Mouse (Mus musculus) E14TG2a.4 (cell line): ENCODE data around the gene Xylt1.

ENCODE experiments used
- H3K27me3 ChIP-seq: 2 replicates; pipeline ENCODE4 v1.6.1; 2014; ENCODE audit warnings: low read length, control low read depth; ENCODE audit not compliant: insufficient read depth
- H3K36me3 ChIP-seq: 2 replicates; pipeline ENCODE4 v1.6.1; 2014; ENCODE audit warnings: low read length, control low read depth; ENCODE audit not compliant: insufficient read depth
- H3K4me1 ChIP-seq: replicated peaks from 2 replicates; pipeline ENCODE4 v1.6.1; 2014; ENCODE audit warnings: low read depth, low read length, control low read depth
- H3K4me3 ChIP-seq: replicated peaks from 2 replicates; pipeline ENCODE4 v1.5.1; 2014; ENCODE audit warnings: mild to moderate bottlenecking, low read length
- H3K9me3 ChIP-seq: 2 replicates; pipeline ENCODE4 v1.6.1; 2014; ENCODE audit warnings: low read length, control low read depth
- CTCF ChIP-seq: conservative IDR thresholded peaks from 2 replicates; pipeline ENCODE4 v1.5.1; 2014; ENCODE audit warnings: low read length
- NANOG ChIP-seq: IDR thresholded peaks from 2 replicates; pipeline ENCODE4 v1.6.1; 2014; ENCODE audit warnings: borderline replicate concordance, low read length, mixed read lengths
- POU5F1 ChIP-seq: IDR thresholded peaks from 2 replicates; pipeline ENCODE4 v1.6.1; 2014; ENCODE audit warnings: low read length, borderline replicate concordance

The Xylt1 gene

GRCm38 (mm10) chr7:117480831-117481230, 100.1 kb downstream of the Xylt1 start:
- TF ChIP-seq CTCF (no peak), POU5F1 (no peak), NANOG (no peak)
- H3K4me1 ChIP-seq = no peaks in the 10 kb centered on the region
- H3K27me3 ChIP-seq = no peaks in the 10 kb centered on the region
- H3K9me3 ChIP-seq = peaks cover 8% of the 10 kb centered on the region
- no peak overlapping the region for H3K4me3 ChIP-seq
- H3K36me3 ChIP-seq = no peaks in the 10 kb centered on the region

GRCm38 (mm10) chr7:117481404-117481803, 100.6 kb downstream of the Xylt1 start:
- Histone ChIP-seq H3K4me3 (no peak overlapping the region), H3K4me1 (no peaks in the 10 kb centered on the region), H3K9me3 (peaks cover 8% of the 10 kb centered on the region), H3K36me3 (no peaks in the 10 kb centered on the region), H3K27me3 (no peaks in the 10 kb centered on the region)
- TF ChIP-seq CTCF = no peak
- TF ChIP-seq NANOG = no peak
- no peak for TF ChIP-seq POU5F1

GRCm38 (mm10) chr7:117482701-117483100, 101.9 kb downstream of the Xylt1 start:
- Histone ChIP-seq H3K4me1 (no peaks in the 10 kb centered on the region), H3K4me3 (no peak overlapping the region), H3K9me3 (peaks cover 8% of the 10 kb centered on the region), H3K36me3 (no peaks in the 10 kb centered on the region), H3K27me3 (no peaks in the 10 kb centered on the region)
- no peak for TF ChIP-seq NANOG
- no peak for TF ChIP-seq POU5F1
- no peak for TF ChIP-seq CTCF

GRCm38 (mm10) chr7:117484589-117484988, 103.8 kb downstream of the Xylt1 start:
- Histone ChIP-seq H3K4me1 (no peaks in the 10 kb centered on the region), H3K9me3 (peaks cover 8% of the 10 kb centered on the region), H3K36me3 (no peaks in the 10 kb centered on the region), H3K27me3 (no peaks in the 10 kb centered on the region), H3K4me3 (no peak overlapping the region)
- TF ChIP-seq CTCF = no peak
- no peak for TF ChIP-seq NANOG
- no peak for TF ChIP-seq POU5F1

GRCm38 (mm10) chr7:117484989-117485536, 104.3 kb downstream of the Xylt1 start:
- Histone ChIP-seq H3K4me1 (no peaks in the 10 kb centered on the region), H3K27me3 (no peaks in the 10 kb centered on the region), H3K4me3 (no peak overlapping the region), H3K9me3 (peaks cover 8% of the 10 kb centered on the region), H3K36me3 (no peaks in the 10 kb centered on the region)
- no peak for TF ChIP-seq CTCF
- no peak for TF ChIP-seq POU5F1
- TF ChIP-seq NANOG = no peak

GRCm38 (mm10) chr7:117486425-117487172, 105.8 kb downstream of the Xylt1 start:
- H3K4me3 ChIP-seq = no peak overlapping the region
- H3K36me3 ChIP-seq = no peaks in the 10 kb centered on the region
- no peaks in the 10 kb centered on the region for H3K9me3 ChIP-seq
- TF ChIP-seq POU5F1 = no peak
- no peak for TF ChIP-seq NANOG
- TF ChIP-seq CTCF = no peak
- H3K4me1 ChIP-seq = no peaks in the 10 kb centered on the region
- no peaks in the 10 kb centered on the region for H3K27me3 ChIP-seq

GRCm38 (mm10) chr7:117487173-117487490, 106.4 kb downstream of the Xylt1 start:
- no peak overlapping the region for H3K4me3 ChIP-seq
- H3K27me3 ChIP-seq = no peaks in the 10 kb centered on the region
- H3K4me1 ChIP-seq = no peaks in the 10 kb centered on the region
- TF ChIP-seq POU5F1 (no peak), NANOG (no peak), CTCF (no peak)
- no peaks in the 10 kb centered on the region for H3K36me3 ChIP-seq
- H3K9me3 ChIP-seq = no peaks in the 10 kb centered on the region

- TF ChIP-seq POU5F1 (no peak), NANOG (no peak), CTCF (no peak)
- Histone ChIP-seq H3K27me3 (no peaks in the 10 kb centered on the region), H3K4me1 (no peaks in the 10 kb centered on the region), H3K9me3 (no peaks in the 10 kb centered on the region), H3K36me3 (no peaks in the 10 kb centered on the region), H3K4me3 (no peak overlapping the region)
Observed at GRCm38 (mm10) chr7:117489973-117490372, 109.2 kb downstream of the Xylt1 start.

GRCm38 (mm10) chr7:117490500-117491205, 109.9 kb downstream of the Xylt1 start:
- TF ChIP-seq POU5F1 = no peak
- H3K9me3 ChIP-seq = no peaks in the 10 kb centered on the region

More at GRCm38 (mm10) chr7:117490500-117491205, 109.9 kb downstream of the Xylt1 start:
- H3K4me1 ChIP-seq = no peaks in the 10 kb centered on the region
- H3K4me3 ChIP-seq = no peak overlapping the region
- no peaks in the 10 kb centered on the region for H3K27me3 ChIP-seq
- H3K36me3 ChIP-seq = no peaks in the 10 kb centered on the region
